Mouse (Mus musculus) urinary bladder, postnatal 4 days (tissue): ENCODE measurements around the gene Olfr458.
"Not testable (repeated sequence)": the region's sequence is repeated elsewhere in the genome, so short reads cannot be mapped to it uniquely, and the experiment has no call there.

Experiments used
- DNase-seq, 2 experiments: peaks; one replicate each; pipeline ENCODE4 v3.0.0; 2021 to 2022; ENCODE audit warnings: low spot score in 2 of 2

Gene Olfr458

DNA sequence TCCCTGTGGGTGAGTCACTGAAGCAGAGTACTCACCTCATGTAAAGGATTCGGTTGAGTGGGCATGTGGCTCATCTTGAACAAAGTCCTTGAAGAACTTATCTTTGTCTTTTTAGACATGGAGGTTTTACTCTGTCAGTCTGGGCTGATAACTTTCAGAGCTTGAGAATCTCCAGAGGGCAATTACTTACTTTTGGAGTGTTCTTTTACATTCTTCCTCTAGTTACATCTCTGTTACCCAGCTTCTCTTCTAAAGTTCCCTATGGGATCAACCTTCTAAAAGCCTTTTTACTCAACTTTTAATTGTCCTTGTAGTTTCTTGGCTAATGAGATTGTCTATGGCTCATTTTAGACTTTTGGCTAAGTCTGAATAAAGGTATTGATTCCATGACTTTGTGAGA lies at the start of gene Olfr458:
Olfr458 (minus strand) TSS at position 101 of the 400 bp plus-strand sequence.
- no peak for DNase-seq

DNA sequence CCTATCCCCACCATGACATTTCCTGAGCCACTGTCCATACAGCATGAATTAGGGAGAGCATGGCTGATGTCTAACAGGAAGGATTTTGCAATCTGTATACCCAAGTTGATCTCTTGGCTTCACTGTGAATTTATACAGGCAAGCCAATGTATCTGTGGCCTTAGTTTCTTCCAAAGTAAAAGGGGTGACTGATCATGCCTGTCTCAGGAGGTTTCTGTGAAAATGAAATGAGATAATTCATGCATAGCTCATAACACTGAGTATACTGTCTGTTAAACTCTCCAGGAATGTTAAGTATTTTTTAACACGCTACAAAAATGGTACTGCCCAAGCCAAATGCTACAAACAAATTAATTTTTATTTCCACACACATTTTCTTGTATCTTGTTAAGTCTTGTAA lies 48.5 kb upstream of the Olfr458 start:
- no peak for DNase-seq

DNA sequence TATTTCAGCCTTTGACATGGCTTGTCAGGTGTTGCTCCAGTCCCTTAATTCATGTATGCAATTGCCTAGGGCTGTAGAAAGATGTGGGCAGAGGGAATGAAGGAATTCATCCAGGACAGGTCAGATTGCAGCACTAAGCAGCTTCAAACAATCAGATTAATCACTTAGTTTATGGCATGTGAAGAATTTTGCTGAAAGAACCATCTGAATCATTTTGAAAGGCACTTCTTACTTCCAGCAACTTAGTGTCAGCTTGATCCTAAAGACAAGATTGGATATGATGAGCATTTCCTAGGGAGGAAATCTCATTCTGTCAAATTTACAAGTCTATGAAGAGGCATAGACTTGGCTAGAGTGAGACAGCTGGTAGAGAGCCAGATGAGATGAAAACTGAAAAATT lies 44.3 kb upstream of the Olfr458 start:
- no peak for DNase-seq

DNA sequence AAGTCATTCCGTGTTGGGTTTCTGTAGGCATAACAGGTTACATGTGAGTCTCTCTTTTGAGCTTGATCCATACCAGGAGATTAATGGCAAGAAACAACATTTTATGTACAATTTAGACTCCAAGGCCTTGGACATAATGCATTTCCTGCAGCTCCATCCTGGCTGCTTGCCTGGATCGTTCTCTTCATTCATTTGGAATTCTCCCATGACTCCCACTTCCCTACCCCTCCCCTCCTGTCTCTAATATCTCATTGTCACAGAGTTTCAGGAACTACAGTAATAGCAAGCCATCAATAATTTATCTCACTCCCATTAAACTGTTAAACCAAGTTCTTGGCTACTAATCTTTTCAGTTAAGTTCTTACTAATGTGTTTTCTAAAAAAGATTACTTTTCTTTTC lies 38.5 kb upstream of the Olfr458 start:
- no peak for DNase-seq

DNA sequence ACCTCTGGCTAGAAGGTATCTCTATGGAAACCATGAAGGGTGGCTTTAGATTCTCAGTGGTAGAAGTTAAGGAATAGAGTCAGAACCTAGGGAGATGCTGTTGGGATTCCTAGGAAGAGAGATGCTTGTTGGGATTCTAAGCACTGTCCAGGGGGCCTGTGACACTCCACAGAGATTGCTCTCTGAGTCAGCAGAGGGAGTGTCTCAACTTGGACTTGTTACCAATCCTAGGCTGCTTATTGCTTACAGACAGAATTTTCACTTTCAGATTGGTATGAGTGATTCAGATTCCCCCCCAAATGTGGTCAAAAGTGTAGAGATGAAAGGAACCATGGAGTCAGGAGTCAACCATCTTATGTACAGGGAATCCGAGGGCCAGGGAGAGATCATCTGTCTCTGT lies 24.7 kb upstream of the Olfr458 start:
- DNase-seq, result no peak

DNA sequence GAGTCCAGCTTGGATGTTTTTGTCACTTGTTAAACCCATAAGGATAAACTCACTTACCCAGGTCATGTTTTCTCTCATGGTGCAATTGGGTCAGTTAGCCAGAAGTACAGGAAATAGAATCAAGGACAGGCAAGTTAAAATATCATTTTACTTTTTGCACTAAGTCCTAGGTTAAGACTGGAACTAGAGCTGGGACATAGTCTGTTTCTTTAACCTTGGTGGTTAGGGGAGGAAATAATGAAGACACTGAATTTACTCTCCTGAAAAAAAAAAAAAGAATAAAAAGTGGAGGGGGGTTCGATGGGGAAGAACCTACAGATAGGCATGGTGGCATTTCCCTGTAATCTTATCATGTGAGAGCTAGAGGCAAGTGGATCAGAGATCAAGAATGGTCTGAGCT lies 22.1 kb upstream of the Olfr458 start, which contains the start of gene Olfr456:
Olfr456 (minus strand) TSS at position 101 of the 400 bp plus-strand sequence.
- no peak for DNase-seq

DNA sequence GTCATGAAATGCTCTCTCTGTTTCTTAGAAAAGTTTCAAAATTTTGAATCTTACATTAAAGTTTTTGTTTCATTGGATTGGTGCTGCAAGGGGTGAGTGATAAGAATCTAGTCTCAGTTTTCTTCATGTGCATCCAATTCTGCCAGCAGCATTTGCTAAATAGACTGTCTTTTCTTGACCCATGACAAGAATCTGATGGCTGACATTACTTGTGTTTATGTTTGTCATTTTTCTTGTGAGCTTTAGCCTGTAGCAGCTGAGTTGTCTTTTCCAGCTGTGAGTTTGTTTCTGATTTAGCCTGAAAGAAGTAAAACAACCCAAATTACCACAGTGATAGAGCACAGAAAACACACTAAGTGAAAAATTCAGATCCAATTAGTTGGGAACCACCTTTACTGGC lies 19.6 kb upstream of the Olfr458 start:
- no peak for DNase-seq

DNA sequence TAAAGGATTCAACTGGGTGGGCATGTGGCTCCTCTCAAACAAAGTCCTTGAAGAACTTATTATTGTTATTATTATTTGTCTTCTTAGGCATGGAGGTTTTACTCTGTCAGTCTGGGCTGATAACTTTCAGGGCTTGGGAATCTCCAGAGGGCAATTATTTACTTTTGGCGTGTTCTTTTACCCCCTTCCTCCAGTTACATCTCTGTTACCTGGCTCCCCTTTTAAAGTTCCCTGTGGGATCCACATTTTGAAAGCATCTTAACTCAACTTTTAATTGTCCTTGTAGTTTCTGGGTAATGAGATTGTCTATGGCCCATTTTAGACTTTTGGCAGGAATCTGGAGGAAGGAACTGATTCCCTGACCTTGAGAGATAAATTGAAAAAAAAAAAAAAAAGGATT lies 11.2 kb upstream of the Olfr458 start, which contains the start of gene Olfr457:
Olfr457 (minus strand) TSS at position 101 of the 400 bp plus-strand sequence.
- no peak for DNase-seq

DNA sequence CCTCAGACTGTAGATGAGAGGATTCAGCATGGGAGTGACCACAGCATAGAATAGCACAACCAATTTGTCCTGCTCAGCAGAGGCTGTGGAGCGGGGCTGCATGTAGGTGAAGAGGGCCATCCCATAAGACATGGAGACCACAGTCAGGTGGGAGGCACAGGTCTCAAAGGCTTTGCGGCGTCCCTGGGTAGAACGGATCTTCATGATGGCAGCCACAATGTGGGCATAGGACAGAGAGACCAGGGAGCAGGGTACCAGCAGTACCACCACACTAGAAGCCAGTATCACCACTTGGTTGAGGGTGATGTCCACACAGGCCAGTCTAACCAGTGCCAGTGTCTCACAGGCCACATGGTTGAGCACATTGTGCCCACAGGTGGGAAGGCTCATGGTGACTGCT lies 6.3 kb upstream of the Olfr458 start:
- DNase-seq, result not testable (repeated sequence)

DNA sequence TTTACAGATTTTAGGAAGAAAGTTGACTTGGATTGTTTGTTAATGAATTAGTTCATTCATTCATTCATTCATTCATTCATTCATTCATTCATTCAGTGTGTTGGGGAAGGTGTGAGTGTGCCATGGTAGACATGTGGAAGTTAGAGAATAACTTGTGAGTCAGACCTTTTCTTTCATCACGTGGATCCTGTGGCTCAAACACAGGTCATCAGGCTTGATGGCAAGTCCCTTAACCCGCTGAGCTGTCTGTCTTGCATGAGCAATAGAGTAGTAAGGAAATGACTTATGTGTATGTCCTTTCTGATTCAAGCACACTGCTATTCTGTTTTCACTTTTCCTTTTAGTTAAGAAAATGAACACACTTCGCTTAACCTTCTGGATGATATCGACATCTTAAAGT lies 5.5 kb upstream of the Olfr458 start:
- no peak for DNase-seq

DNA sequence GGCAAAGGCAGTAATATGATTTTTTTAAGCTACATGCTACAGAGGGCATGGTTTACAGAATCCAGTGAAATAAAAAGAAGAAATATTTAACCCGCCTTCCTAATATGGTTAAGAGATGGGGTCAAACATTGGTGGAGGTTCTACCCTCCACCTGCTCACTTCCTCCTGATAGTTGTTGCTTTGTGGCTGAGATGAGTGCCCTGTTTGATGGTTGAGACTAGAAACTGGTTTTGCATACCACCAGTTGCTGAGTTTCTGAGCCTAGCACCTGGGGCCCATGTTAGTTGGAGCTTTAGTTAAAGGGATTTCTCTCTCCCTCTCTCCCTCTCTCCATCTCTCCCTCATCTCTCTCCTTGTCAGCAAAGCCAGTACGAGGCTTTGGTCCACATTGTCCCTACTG lies 17.6 kb downstream of the Olfr458 start:
- DNase-seq, result no peak

DNA sequence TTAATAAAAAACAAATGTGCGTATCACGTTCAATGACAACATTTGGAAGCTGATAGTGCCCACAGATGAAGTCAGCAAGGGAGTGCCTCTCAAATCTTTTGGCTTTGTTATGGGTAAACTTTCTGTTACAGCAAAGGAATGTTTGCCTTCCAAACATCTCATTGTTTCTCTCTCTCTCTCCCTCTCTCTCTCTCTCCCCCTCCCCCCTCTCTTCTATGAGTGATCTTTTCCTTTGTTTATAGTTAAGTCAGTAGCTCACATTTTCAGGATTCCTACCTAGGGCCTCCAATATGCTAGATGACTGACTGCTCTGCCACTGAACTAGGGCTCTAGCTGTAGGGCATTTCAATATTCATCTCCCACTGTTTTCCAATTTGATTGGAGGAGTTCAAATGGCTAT lies 20.5 kb downstream of the Olfr458 start:
- no peak for DNase-seq

DNA sequence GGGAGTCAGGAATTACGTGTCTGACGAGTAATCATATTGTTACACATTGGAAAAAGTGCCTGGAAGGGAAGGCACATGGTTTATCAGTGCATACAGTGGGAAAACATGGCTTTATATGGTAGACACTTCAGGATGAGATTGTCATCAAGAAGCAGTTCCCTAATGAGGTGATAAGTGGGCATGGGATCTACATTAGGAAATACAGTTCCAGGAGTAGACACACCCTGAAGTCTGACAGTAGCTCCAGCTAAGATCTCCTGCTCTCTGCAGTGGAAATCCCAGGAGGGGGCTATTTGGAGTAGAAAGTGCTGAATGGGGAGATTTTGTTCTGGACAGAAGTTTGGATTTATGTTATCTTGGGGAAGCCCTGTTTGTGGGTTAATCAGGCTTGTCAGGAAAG lies 23.6 kb downstream of the Olfr458 start:
- DNase-seq, result no peak

DNA sequence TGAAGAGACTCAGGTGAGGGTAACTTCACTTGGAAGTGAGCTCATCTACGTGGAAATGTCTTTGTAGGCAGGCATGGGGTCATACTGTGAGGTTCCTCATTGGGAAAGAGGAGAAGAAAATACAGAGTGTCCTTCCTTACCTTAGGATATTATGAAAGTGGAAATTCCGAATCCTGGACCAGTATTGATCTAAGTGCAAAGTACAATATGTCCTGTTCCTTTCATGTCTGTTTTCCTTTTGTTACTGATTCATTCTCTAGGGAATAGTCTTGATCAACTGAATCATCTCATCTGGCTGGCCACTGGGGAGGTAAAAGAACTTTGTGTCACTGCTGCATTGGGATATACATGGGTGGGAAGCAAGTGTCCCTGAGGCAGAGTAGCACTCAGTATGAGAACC lies 29.5 kb downstream of the Olfr458 start:
- DNase-seq, result no peak

DNA sequence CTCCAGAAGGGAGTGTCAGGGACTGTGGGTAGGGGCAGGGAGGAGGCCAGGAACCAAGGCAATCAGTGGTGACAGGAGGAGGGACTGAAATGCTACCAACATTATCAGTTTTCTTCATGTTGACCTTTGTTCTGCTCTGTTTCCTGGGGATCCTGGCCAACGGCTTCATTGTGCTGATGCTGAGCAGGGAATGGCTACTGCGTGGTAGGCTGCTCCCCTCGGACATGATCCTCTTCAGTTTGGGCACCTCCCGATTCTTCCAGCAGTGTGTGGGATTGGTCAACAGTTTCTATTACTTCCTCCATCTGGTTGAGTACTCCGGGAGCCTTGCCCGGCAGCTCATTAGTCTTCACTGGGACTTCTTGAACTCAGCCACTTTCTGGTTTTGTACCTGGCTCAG lies 30.6 kb downstream of the Olfr458 start, which contains the start of gene Tas2r126:
Tas2r126 (plus strand) TSS at position 90 of the 400 bp plus-strand sequence.
- DNase-seq, result no peak

DNA sequence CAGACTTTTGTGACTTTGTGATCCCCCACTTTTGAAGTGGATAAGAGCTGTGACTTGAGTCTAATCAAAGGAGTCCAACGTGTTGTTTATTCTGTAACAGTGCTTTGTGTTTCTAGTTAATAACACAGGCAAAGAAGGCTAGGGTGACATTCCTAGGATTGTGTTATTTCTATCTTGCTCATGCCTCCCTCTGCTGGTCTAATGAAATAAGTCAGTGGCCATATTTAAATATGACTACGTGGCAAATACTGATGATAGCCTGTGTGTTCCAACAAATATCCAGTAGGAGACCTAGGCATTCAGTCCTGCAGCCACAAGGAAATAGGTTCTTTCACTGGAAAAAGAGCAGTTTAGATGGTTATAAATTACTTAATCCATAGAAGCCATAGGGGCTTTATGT lies 31.4 kb downstream of the Olfr458 start:
- no peak for DNase-seq

DNA sequence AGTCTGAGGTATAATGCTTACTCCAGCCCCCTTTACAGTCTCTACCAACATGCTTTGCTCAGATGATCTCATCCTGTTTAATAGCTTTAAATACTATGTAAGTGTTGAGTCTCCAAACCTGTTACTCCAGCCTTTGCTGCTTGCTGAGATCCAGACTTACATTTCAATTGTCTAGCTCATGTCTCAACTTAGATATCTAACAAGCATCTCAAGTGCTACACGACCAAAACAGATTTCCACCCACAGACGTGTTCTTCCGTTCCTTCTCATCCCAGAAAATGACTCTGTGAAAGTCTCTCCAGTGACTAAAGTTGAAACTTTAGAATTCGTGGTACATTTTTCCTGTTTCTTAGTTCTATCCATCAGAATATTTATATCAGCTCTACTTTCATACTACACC lies 38.7 kb downstream of the Olfr458 start:
- DNase-seq, result no peak

DNA sequence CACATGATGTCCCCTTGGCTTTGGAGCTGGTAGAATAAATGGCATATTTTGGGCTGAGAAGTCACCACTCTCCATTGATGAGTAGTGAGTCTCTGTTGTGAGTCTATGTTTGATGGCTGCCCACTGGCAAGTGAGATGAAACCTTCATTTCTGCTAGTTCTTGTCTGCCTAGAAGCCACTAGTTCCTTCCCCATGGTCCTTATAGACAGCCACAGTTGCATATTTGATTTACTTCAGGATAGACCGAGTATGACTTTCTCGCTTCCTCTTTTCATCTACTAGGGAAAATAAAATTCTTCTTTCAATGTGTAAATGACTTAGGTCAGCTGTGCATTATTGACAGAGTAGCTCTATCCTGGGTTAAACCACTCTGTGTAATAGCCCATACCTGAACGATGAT lies 40.5 kb downstream of the Olfr458 start:
- DNase-seq, result no peak

DNA sequence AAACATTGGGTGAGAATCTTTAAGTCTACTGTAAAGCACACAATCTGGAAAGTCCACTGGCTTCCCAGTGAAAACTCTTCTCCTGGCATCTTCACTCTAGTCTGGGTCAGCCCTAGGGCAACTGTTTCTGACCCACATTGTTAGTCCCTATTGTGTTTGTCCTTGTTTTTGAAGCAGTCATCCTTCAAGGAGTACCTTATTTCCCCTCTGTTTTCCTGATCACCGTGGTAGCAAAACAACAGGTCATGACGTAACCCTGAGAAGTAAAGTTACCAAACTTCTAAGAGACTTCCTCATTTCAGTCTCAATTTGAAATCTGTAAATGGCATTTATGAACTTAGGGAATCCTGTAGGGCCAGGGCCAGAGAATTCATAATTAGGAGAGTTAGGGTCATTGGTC lies 43.6 kb downstream of the Olfr458 start:
- DNase-seq, result no peak

DNA sequence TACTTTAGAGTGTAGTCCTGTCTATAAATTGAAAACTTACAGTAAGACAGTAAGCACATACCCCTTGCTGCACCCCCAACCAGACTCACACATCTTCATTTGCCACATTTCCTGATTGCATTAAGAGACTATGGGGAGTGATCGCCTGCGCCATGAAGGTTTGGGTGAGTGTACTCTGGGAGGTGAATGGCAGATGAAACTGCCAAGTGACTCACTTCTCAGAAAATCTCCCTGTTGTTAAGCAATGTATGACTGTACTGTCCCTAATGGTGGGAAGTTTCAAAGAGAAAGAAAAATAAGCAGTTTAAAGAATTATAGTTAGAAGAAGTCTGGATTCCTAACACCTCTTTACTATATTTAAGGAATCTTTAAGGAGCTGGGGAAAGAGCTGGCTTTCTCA lies 45.6 kb downstream of the Olfr458 start:
- no peak for DNase-seq
